Mouse (Mus musculus) layer of hippocampus, postnatal 36 days (tissue): ENCODE measurements around the gene Ctu1. TPM values are rescaled to one million over a fixed set of nuclear protein-coding genes. Genes with fewer than 3 reads are reported as not detected.
A peak's percentile ranks its signal among the peaks of the same experiment; 100 is the strongest.
"Not testable (repeated sequence)": the region's sequence is repeated elsewhere in the genome, so short reads cannot be mapped to it uniquely, and the experiment has no call there.

Experiments
- DNase-seq, 2 experiments: peaks; one replicate each; pipeline ENCODE4 v3.0.0; 2022
- total RNA-seq, 2 experiments: library from RNA; stranded (reverse); gene quantifications; 2 replicates each; pipeline ENCODE4 v1.2.3; 2021

The Ctu1 gene
- total RNA-seq = 10 to 100 TPM; 11.7 to 11.8 TPM

- DNase-seq = peak; percentile 86 to 90
Measured at GRCm38 (mm10) chr7:43671809-43672580, at the start of gene Ctu1. Gene Ctu1 (plus strand): TSS chr7:43672016.

GRCm38 (mm10) chr7:43622927-43623326 lies 48.9 kb upstream of the Ctu1 start:
- no peak for DNase-seq

- DNase-seq = no peak
Measured at GRCm38 (mm10) chr7:43623819-43624218, 48.0 kb upstream of the Ctu1 start.

- no peak for DNase-seq
Measured at GRCm38 (mm10) chr7:43625065-43625464, 46.8 kb upstream of the Ctu1 start.

DNA sequence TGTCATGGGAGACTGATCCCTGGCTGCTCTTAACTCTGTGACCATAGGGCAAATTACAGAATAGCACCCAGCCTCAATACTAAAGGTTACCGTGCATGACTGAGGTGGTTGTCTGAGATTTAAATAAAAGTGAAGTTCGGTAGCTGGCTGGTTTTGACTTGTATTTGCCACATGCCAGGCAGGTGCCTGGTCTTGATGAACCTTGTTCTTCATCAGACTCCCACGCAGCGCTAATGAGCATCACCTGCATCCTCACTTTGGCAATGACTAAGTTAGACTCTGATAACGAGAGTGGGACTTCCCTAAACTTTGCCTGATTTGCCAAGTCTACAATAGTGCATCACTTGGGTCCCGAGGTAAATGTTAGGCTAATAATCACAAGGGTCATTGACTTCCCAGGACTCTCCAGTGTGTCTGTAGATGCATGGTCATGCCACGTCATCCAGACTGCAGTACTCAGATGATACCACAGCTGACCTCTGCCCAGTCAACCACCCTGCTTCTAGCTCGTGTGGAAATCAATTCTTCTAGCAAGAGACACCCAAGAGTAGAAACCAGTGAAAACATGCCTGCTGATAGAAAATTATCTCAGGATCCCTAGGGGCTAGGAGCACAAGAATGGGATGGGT lies 45.9 kb upstream of the Ctu1 start:
- DNase-seq = no peak

DNA sequence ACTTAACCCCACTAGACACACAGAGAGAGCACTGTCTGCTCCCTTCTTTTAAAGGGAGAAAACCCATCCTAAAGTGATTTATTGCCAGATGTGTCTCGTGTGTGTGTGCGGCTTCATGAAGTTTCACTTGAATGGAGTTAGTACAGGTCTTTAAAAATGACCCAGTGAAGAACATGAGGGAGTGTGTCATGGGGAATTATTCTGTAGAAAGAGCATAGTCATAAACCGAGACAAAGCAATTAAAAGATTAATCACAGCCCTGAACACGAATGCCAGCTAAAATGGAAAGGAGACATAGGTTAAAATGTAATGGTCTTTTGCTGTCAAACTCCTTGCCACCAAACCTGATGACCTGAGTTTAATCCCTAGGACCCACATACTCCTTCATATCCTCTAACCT lies 37.9 kb upstream of the Ctu1 start:
- no peak for DNase-seq

- DNase-seq = no peak
Measured at GRCm38 (mm10) chr7:43634500-43634899, 37.3 kb upstream of the Ctu1 start, which contains the start of gene Ceacam18. Gene Ceacam18 (plus strand): TSS chr7:43634707.

DNA sequence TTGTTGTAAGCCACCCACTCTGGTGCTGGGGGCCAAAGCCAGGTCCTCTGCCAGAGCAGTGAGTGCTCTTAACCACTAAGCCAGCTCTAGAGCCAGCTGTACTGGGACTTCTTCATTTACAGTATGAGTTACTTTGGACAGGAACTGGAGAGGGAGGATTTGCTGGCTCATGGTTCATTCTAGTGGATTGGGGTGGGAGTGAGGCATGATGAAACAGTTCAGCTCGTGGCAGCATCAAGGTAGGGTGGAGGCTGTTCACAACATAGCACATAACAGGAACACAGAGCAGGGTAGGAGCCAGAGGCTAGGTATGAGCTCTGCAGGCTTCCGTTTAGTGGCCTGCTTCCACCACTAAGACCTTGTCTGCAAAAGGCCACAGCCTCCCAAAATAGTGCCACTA lies 35.6 kb upstream of the Ctu1 start:
- no peak for DNase-seq

- no peak for DNase-seq
Measured at GRCm38 (mm10) chr7:43637118-43637517, 34.7 kb upstream of the Ctu1 start.

DNA sequence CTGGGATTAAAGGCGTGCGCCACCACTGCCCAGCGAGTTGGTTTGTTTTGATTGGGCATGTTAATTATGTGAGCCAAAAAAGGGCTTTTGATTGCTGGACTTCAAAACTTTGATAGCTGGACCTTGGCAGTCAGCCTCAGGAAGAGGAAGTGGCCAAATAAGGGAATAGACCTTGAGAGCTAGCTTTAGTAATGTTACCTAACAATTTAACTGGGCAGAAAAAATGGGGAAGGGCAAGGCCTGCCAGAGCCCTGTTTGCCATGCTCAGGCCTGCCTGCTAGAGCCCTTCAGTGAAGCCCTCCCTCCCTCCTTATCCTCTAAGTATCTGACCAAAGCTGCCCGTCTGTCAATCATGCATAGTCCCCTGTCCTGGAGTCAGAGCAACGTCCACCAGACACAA lies 29.2 kb upstream of the Ctu1 start:
- no peak for DNase-seq

- DNase-seq = no peak
Measured at GRCm38 (mm10) chr7:43643046-43643652, 28.7 kb upstream of the Ctu1 start.

GRCm38 (mm10) chr7:43652683-43653082 lies 19.1 kb upstream of the Ctu1 start:
- no peak for DNase-seq

DNA sequence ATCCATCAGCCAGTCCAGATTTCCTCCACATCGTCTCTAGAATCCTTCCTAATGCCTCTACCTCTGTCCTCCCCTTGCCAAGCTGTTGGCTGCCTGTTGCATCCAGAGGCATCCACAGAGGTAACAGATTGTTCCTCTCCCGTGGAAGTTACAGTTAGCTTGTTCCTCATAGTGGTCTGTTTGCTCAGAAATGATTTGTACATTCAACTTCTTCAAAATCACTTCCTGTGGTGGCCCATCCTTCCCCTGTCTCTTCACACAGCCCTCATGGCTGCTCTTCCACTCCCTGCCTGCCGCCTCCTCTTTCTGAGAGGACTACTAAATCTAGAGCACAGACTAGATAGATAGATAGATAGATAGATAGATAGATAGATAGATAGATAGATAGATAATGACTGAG lies 17.3 kb upstream of the Ctu1 start:
- no peak for DNase-seq

- DNase-seq = no peak
Measured at GRCm38 (mm10) chr7:43656232-43656631, 15.6 kb upstream of the Ctu1 start.

GRCm38 (mm10) chr7:43660002-43660401 lies 11.8 kb upstream of the Ctu1 start, which contains the start of gene Siglece:
Gene Siglece (minus strand): TSS chr7:43660161.
- DNase-seq = no peak

DNA sequence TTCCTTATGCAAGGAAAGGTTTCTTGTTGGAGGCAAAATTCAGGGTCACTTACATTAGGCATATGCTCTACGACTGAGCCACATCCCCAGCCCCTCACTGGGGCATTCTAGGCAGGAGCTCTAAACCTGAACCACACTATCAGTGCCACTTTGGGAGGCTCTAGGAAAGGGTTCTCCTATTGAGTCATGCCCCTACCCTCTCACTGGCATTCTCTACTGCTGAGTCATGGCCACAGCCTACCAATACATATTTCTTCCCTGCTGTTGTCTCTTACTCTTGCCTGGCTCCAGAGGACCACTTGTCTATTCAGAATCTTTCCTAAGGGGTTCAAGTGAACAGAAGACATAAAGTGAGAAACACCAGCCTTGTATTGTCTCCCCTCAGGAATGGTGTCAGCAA lies 9.0 kb upstream of the Ctu1 start:
- DNase-seq = no peak

GRCm38 (mm10) chr7:43667221-43667620 lies 4.6 kb upstream of the Ctu1 start:
- not testable (repeated sequence) for DNase-seq

GRCm38 (mm10) chr7:43668582-43668981 lies 3.2 kb upstream of the Ctu1 start:
- no peak for DNase-seq

DNA sequence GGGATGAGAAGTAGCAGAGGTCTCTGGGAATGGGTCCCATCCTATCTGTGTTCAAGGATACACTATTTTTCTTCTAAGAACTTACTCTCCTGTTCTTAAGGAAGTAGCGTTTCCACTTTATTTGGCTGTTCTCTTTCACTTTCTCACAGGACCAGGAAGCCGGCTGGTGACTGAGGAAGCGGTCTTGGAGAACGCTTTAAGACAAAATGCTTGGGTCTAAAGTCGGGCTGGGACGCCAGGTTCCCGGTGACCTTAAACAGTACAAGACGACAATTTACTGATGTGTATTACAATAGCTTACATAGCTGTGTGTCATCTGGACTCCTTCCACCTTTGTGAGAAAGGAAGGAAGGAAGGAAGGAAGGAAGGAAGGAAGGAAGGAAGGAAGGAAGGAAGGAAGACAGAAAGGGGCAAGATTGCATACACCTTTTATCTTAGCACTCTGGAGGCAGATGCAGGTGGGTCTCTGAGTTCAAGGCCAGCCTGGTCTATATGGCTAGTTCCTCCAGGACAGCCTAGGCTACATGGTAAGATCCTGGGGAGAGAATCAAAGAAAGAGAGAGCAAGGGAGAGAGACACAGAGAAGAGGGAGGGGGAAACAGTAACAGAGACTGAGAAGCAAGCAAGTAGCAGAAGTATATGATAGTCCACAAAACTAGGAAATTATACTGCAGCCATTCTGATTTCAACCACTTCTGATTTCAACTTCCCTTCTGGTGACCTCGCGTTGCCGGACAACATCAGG lies 580 bp upstream of the Ctu1 start:
- DNase-seq = no peak

- DNase-seq = no peak
Measured at GRCm38 (mm10) chr7:43672581-43673260, 905 bp downstream of the Ctu1 start.

- DNase-seq = no peak
Measured at GRCm38 (mm10) chr7:43675091-43675490, 3.3 kb downstream of the Ctu1 start.

GRCm38 (mm10) chr7:43678517-43678916 lies 6.7 kb downstream of the Ctu1 start:
- DNase-seq = no peak
